Mouse (Mus musculus) frontal cortex, postnatal 36 days (tissue): ENCODE measurements around the gene Dytn.

Experiments used
- DNase-seq, 2 experiments: peaks; one replicate each; pipeline ENCODE4 v3.0.0; 2022; ENCODE audit warnings: low spot score in 2 of 2

Gene Dytn

DNA sequence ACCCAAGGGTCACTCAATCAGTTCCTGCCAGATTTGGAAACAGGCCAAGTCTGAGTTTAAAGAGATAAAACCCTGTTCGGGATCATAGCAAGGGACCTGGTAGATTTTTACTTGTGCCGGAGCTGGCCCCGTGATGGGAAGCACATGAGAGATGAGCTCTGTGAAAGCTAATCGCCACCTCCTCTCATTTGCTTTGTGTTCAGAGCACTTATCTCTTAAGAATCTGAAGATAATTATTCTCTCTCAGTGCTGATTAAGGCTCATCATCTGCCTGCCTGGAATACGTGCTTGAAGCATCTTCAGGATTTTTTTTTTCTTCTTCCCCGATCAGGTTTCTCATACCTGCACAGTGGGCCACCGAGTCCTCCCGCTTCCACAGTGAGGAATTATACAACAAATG is 107.6 kb downstream of the Dytn start:
- DNase-seq: no peak

DNA sequence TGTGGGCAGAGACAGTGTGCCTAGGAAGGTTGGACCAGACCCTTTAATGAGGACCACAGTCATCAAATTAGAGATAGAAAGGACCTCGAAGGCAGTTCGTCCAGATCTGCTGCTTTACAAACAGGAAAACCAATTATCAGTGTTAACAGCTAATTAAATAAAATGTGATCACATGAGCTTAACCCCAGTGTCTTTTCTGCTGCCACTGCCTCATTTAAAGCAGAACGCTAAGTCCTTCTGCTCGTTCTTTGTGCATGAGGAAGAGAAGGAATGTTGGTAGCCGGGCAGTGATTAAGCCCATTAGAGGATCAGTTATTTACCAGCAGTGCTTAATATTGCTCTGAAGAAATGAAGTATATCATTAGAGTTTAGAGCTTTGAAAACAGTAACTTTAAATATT is 109.9 kb downstream of the Dytn start:
- DNase-seq: no peak

DNA sequence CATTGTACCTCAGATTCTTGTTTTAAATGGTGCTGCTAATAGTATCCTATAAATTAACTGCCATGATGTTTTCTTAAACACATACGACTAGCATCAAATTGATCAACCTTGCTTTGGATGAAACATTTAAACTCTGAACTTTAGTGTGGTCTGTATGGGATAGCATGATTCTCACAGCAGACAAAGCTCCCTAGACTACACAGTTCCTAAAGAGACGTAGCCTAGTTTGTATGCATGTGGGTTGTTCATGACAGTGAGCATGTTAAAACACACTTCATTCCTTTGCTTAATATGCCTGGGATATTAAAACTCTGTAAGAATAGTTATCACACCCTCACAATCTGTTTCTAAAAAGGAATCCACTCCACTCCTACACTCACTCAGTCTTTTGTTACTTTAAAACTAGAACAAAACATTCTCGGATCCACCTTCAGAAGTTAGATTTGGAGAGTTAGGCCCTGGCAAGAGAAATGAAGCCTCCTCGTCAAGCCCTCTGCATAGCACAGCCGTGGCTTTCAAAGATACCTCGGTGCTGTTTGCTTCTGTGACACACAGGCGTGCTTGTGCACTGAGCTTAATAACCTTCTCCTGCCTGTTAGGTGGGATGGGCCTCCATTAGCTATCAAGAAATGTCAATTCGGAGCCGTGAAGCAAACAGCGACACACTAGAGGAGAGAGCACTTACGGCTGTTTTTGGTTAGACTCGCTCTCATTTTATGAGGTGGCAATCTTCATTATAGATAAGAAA is 112.7 kb downstream of the Dytn start:
- DNase-seq: no peak

- no peak for DNase-seq
Observed at GRCm38 (mm10) chr1:63573432-63573831, 113.3 kb downstream of the Dytn start.
